Mouse (Mus musculus): Measurements from ENCODE around the gene Artn.

- no peak for TF ChIP-seq EP300 (IDR thresholded peaks at IDR 0.05)
- TF ChIP-seq CTCF (IDR thresholded peaks at IDR 0.05) = no peak
Measured at GRCm38 (mm10) chr4:117914031-117914430, 15.5 kb downstream of the Artn start.
